Mouse (Mus musculus): ENCODE data around the gene Herpud1.
A peak's percentile ranks its signal among the peaks of the same experiment; 100 is the strongest.
"Not testable (repeated sequence)": the region's sequence is repeated elsewhere in the genome, so short reads cannot be mapped to it uniquely, and the experiment has no call there.

Gene Herpud1

GRCm38 (mm10) chr8:94375551-94375991, 10.7 kb upstream of the Herpud1 start:
- DNase-seq (ENCODE audit: low spot score in 2 of 2), result no peak

- no peak for DNase-seq (ENCODE audit: low spot score in 2 of 2)
These were observed 10.1 kb upstream of the Herpud1 start for GRCm38 (mm10) chr8:94376176-94376575.

- DNase-seq (ENCODE audit: low spot score in 2 of 2), result peak in 1 of 2 experiments; percentile 52
These were observed 9.7 kb upstream of the Herpud1 start for GRCm38 (mm10) chr8:94376580-94376979.

- DNase-seq (ENCODE audit: low spot score in 2 of 2), result peak in 1 of 2 experiments; percentile 34
These were observed 9.2 kb upstream of the Herpud1 start for GRCm38 (mm10) chr8:94377031-94377430.

GRCm38 (mm10) chr8:94377714-94378205, 8.5 kb upstream of the Herpud1 start:
- peak in 1 of 2 experiments; percentile 20 for DNase-seq (ENCODE audit: low spot score in 2 of 2)

GRCm38 (mm10) chr8:94378763-94379415, 7.3 kb upstream of the Herpud1 start:
- peak in 1 of 2 experiments; percentile 49 for DNase-seq (ENCODE audit: low spot score in 2 of 2)

GRCm38 (mm10) chr8:94379686-94380085, 6.6 kb upstream of the Herpud1 start:
- no peak for DNase-seq (ENCODE audit: low spot score in 2 of 2)

- no peak for DNase-seq (ENCODE audit: low spot score in 2 of 2)
These were observed 2.1 kb upstream of the Herpud1 start for GRCm38 (mm10) chr8:94384166-94384565.

GRCm38 (mm10) chr8:94385506-94386213, 578 bp upstream of the Herpud1 start:
- DNase-seq (ENCODE audit: low spot score in 2 of 2), result no peak

- peak; percentile 81 to 85 for DNase-seq (ENCODE audit: low spot score in 2 of 2)
These were observed 918 bp downstream of the Herpud1 start for GRCm38 (mm10) chr8:94387027-94387684.

- no peak for DNase-seq (ENCODE audit: low spot score in 2 of 2)
These were observed 1.5 kb downstream of the Herpud1 start for GRCm38 (mm10) chr8:94387785-94388184.

GRCm38 (mm10) chr8:94389531-94389930, 3.3 kb downstream of the Herpud1 start:
- DNase-seq (ENCODE audit: low spot score in 2 of 2), result no peak

GRCm38 (mm10) chr8:94390429-94390828, 4.2 kb downstream of the Herpud1 start:
- DNase-seq (ENCODE audit: low spot score in 2 of 2), result no peak

- no peak for DNase-seq (ENCODE audit: low spot score in 2 of 2)
These were observed 4.7 kb downstream of the Herpud1 start for GRCm38 (mm10) chr8:94390910-94391309.

GRCm38 (mm10) chr8:94392147-94392546, 5.9 kb downstream of the Herpud1 start:
- peak in 1 of 2 experiments; percentile 71 for DNase-seq (ENCODE audit: low spot score in 2 of 2)

- DNase-seq (ENCODE audit: low spot score in 2 of 2), result no peak
These were observed 6.4 kb downstream of the Herpud1 start for GRCm38 (mm10) chr8:94392648-94393047.

- DNase-seq (ENCODE audit: low spot score in 2 of 2), result no peak
These were observed 9.8 kb downstream of the Herpud1 start for GRCm38 (mm10) chr8:94395851-94396540.

- DNase-seq (ENCODE audit: low spot score in 2 of 2), result peak in 1 of 2 experiments; percentile 66
These were observed 10.9 kb downstream of the Herpud1 start for GRCm38 (mm10) chr8:94396964-94397657.

- DNase-seq (ENCODE audit: low spot score in 2 of 2), result no peak
These were observed 12.3 kb downstream of the Herpud1 start for GRCm38 (mm10) chr8:94398587-94398986.

GRCm38 (mm10) chr8:94399361-94399953, 13.2 kb downstream of the Herpud1 start:
- DNase-seq (ENCODE audit: low spot score in 2 of 2), result no peak

GRCm38 (mm10) chr8:94399957-94400356, 13.7 kb downstream of the Herpud1 start:
- not testable (repeated sequence) for DNase-seq (ENCODE audit: low spot score in 2 of 2)
